Mouse (Mus musculus) adrenal gland, adult 2 months (tissue): ENCODE measurements around the gene Rgs14. TPM values are rescaled to one million over a fixed set of nuclear protein-coding genes. Genes with fewer than 3 reads are reported as not detected.

Experiments
- DNase-seq: peaks from one replicate; pipeline ENCODE4 v3.0.0; 2021
- polyA plus RNA-seq: library from polyadenylated mRNA; depleted of rRNA; stranded (reverse); fragments of >200 nt; gene quantifications from 2 replicates; pipeline ENCODE4 v1.2.3, GENCODE M21; 2012
- total RNA-seq, 2 experiments: library from RNA; stranded (reverse); gene quantifications; 2 replicates each; pipeline ENCODE4 v1.2.3; 2021

Rgs14 gene
- total and polyA plus RNA-seq, 3 experiments: 0.55 to 1.7 (median 0.86) TPM

GRCm38 (mm10) chr13:55344286-55344685 lies 25.2 kb upstream of the Rgs14 start:
- no peak for DNase-seq

GRCm38 (mm10) chr13:55346745-55347144 lies 22.8 kb upstream of the Rgs14 start:
- no peak for DNase-seq

DNA sequence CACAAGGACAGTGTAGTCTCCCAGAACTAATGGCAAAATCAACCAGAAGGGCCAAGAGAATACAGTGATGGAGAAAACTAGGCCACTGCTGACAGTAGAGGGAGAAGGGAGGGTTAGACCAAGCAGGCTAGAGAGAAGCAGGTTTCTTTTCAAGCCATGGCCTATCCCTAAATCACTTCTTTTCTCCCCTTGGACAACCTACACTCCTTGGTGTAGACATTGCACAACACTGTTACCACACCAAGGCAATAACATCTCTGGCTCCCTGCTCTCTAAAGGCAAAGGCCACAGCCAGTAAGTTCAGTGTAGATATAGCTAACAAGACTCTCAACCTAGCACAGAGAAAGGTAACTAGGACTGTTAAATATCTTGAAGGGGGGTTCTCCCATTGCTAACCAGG lies 8.4 kb upstream of the Rgs14 start:
- no peak for DNase-seq

- no peak for DNase-seq
These were observed 7.5 kb upstream of the Rgs14 start for GRCm38 (mm10) chr13:55361974-55362452.

GRCm38 (mm10) chr13:55362453-55363060 lies 7.0 kb upstream of the Rgs14 start, which contains the start of gene Lman2:
Gene Lman2 (minus strand): TSS chr13:55362783.
- DNase-seq: peak; percentile 98

DNA sequence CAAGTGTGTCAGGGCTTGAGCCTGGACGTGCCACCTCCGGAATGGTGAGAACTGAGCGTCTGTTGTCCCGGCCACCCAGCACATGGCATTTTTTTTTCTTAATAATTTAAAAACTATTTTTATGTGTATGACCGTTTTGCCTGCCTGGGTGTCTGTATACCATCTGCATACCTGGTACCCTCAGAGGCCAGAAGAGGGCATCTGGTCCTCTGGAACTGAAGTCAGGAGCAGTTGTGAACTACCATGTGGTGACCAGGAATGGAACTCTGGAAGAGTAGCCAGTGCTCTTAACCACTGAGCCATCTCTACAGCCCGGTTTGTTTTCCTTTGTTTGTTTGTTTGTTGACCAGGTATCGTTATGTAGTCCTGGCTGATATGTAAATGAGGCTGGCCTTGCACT lies 1.1 kb upstream of the Rgs14 start:
- no peak for DNase-seq

GRCm38 (mm10) chr13:55370234-55370633 lies 702 bp downstream of the Rgs14 start:
- no peak for DNase-seq

DNA sequence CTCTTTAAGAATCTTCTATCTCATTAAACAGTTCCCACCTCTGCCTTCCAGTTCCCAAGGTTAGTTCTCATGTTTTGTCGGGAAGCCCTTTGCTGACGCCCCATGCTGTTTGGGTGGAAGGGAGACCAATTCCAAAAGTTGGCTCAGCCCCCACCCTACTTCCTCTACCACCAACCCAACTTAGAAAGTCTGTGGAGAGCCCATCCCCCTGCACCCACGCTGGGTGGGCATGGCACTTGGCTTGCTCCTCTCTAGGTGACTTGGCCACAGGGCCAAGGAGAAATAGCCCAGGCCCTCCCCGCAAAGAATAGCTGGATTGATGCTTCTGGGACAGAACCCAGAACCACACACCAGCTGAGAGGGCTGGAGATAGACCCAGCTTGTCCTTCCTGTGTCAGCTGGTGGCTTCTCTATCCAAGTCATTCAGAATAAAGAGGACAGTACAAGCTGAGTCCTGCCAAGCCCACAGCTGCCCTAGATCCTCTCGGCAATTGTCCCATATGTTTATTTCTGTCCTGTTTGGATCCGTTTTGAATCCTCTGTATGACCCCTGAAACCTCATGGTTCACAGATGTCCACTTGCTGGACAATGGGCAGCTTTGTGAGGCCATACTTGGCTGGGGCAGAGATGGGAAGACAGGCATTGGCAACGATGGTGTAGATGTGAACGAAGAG lies 1.6 kb downstream of the Rgs14 start:
- no peak for DNase-seq

DNA sequence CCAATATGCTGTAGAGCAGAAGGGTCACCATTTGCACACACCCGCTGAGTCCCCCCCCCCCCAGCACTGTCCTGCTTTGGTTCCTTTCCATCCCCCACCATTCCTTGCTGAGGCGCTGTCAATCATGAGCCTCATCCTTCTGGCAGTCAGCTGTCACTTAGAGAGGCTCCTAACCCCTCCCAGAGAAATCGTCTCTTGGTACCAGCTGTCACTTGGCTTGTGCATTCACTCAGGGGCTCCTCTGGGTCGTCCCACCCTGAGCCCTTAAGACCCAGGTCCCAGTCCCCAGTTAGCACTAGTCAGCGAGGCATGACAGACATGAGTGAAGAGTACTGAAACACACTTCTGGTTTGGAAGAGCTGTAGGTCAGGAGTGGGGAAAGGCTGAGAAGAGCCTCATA lies 2.2 kb downstream of the Rgs14 start:
- no peak for DNase-seq

DNA sequence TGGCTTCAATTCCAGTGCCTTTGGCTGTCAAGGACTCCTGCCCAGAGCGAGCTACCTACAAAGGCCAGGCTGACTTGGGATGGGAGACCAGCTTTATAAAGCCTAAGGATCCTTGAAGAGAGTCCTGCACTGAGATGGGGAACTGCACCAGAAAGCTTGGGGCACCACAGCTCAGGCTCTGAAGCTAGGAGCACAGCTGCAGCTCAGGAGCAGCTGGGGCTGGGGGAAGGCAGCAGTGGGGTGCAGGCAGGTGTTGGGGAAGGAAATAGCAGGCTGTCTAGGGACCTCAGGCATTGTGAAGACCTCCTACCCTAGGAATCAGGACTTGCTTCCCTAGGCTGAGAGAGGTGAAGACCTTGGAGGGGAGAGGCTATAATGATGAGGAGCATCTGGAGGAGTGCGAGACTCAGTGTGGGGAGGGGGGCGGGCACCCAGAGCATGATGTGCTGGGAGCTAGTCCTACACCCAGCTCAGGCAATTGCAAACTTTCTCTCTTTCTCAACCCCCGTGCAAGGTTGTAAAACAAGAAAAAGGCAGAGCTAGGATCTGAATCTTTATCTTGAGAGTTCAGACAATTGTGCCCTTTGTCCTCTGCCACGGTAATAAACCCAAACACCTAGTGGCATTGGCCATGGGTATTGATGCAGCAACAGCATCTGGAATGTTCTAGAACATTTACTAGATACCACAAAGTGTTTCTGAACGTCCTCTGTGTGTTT lies 4.8 kb downstream of the Rgs14 start:
- DNase-seq: no peak

DNA sequence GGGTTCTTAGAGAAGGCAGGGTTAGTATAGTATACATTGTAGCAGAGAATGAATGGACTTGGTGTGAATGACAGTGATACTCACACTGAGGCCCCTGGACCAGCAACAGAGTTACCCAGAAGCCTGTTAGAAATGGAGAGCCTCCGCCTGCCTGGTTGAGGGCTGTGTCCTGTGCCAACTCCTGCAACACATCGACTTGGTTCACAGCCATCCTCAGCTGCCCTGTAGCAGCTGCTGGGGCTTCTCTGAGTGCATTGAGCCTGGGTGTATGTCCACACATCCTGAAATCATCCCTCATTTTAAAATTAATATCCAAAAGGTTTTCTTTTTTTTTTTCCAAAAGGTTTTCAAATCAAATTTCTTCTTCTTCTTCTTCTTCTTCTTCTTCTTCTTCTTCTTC lies 6.3 kb downstream of the Rgs14 start:
- no peak for DNase-seq

GRCm38 (mm10) chr13:55378907-55379580 lies 9.5 kb downstream of the Rgs14 start:
- DNase-seq: no peak

DNA sequence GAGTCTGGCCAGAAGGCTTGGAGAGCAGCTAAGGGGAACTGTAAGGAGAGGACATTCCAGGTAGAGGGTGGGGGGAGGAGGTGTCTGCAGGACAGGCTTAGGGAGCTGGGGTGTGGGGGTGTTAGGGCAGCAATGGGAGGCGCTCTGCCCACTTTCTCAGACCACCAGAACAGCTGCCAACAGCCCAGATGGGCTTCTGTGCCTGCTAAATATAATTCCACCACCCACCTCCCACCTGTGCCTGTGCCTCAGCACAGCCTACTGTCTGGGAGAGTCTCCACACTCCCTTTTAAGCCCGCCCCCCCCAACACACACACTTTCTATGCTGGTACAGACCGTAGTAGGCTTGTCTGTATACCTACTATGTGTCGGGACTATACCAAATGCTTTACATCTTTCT lies 12.3 kb downstream of the Rgs14 start:
- DNase-seq: no peak

GRCm38 (mm10) chr13:55390644-55391043 lies 21.1 kb downstream of the Rgs14 start:
- no peak for DNase-seq

- no peak for DNase-seq
These were observed 22.1 kb downstream of the Rgs14 start for GRCm38 (mm10) chr13:55391626-55392029.

DNA sequence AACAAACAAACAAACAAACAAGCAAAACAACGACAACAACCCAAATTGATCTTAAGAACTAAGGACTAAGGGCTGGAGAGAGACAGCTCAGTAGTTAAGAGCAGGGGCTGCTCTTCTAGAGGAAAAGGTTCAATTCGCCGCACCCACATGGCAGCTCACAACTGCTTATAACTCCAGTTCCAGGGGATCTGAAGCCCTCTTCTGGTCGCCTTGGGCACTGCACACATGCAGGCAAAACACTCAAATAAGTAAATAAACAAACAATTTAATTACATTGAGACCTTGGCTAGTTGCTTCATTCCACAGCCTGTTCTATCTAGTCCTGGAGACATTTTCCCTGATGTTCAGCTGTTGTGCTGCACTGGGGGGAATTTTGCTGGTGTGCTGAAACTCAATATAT lies 23.4 kb downstream of the Rgs14 start:
- DNase-seq: no peak

DNA sequence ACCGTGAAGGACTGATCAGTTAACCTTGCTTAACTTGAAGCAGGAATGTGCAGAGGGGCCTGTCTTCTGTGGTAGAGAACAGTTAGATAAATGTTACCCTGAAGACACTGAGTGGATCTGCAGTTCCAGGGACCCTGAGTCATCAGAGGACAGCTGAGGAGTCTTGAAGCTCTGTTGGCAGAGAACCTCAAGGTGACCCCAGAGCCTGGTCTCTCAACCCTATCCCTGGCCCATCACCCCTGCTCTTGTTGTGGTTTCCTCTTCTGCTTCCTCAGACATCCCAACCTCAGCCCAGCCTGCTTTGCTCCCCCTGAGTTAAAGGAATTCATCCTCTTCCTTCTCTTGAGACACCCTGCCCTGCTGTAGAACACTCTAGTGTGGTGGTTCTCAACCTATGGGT lies 28.6 kb downstream of the Rgs14 start, which contains the start of gene Slc34a1:
Gene Slc34a1 (plus strand): TSS at position 100 of the 400 bp plus-strand sequence.
- no peak for DNase-seq

DNA sequence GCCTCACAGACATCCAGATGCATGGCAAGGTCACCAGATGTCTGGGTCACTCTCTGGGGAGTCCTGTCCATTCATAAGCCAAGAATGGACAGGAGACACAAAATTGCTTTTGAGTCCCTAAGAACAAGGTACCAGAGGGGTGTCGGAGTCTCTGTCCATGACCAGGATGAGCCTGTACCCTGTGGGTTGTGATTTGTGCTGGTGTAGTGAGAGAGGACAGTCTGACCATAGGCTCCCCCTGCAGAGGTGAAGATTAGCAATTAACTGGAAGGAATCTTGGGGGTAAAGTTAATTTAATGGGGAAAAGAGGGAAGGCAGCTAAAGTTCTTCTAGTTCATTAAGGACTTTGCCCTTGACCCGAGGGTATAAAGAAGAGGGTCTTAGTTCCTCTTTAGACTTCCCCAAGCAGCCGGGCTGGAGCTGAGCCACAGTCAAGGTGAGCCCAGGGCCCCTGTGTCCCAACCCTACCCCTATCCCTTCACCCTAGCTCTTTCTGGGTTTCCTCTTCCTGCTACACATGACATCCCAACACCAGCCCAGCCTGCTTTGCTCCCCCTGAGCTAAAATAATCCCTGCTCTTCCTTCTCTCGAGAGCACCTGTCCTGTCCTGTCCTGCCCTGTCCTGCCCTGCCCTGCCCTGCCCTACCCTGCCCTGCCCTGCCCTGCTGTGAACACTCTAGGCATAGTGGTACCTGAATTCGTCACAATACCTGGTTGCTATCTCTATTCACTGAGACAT lies 29.9 kb downstream of the Rgs14 start:
- no peak for DNase-seq

DNA sequence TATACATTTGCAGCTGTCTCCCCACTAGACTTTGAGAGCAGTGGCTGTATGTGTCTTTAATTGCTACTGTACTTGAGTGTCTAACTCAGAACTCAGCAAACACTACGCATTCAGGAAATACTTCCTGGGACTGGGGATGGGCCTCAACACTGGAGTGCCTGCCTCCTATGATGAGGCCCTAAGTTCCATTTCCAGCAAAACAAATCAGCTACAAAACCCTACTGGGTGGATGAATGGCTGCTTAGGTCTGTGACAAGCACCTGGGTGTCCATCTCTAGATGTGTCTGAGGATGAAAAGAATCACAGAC lies 30.5 kb downstream of the Rgs14 start:
- no peak for DNase-seq

GRCm38 (mm10) chr13:55403266-55403665 lies 33.7 kb downstream of the Rgs14 start:
- no peak for DNase-seq

GRCm38 (mm10) chr13:55403935-55404852 lies 34.7 kb downstream of the Rgs14 start:
- DNase-seq: no peak
